8 mouse cellular contexts compared by ENCODE assay signal in the genomic region with DNA sequence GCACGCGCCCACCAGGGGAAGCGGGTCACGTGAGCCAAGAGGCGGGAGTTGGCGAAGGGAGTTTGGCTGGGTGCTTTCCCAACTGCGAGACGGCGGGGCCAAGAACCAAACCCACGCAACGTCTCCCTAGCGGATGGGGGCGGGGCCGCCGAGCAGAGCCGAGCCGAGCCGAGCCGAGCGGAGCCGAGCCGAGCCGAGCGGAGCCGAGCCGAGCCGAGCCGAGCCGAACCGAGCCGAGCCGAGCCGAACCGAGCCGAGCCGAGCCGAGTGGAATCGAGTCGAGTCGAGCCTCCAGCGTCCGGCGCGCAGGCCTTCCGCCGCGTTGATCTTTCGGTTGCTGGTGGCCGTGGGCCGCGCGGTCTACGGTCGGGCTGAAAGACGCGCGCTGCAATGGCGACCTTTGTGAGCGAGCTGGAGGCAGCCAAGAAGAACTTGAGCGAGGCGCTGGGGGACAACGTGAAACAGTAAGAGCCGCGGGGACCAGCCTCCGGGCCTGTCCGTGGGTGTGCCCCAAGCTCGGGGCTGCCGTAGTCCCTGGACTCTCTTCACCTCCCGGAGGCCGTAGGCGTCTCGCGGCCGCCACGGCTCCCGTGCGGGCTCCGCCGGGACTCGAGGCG. TPM values are rescaled to one million over a fixed set of nuclear protein-coding genes. Genes with fewer than 3 reads are reported as not detected.
DNase-seq lines count a peak whose midpoint lies in the region; ATAC-seq and TF ChIP-seq lines count a peak whose summit lies in the region.

Gene Tada1 (plus strand): TSS at position 85 of the 617 bp plus-strand sequence.

- under 1% methylated on average over 79 of the region's 81 CpGs for WGBS in hindbrain, postnatal 0 days

- H3K36me3 ChIP-seq in hindbrain, postnatal 0 days (ENCODE audit: insufficient read depth, low read length) = peaks cover 9% of the 10 kb centered on the region; the same call in 1 of the 2 replicates
- peaks cover 30% of the 10 kb centered on the region for H3K36me3 ChIP-seq in megakaryocyte, embryonic 14.5 days (replicated peaks; ENCODE audit: low read length)

- H3K4me1 ChIP-seq in hindbrain, postnatal 0 days (ENCODE audit: insufficient read depth, low read length) = peaks cover 13% of the 10 kb centered on the region
- H3K4me1 ChIP-seq in megakaryocyte, embryonic 14.5 days = peaks cover 28% of the 10 kb centered on the region

- peak; percentile 58 for DNase-seq in WW6 (ENCODE audit: low read depth, low spot score)
- peak; percentile 86 to 98 for DNase-seq in cerebellum, postnatal 4 days (ENCODE audit: low spot score in 2 of 2)
- peak; percentile 96 for DNase-seq in gastrocnemius, adult 2 months
- peak; percentile 97 for DNase-seq in hindbrain, postnatal 0 days (ENCODE audit: low spot score)
- DNase-seq in left cerebral cortex, adult 8-10 months (ENCODE audit: low spot score in 2 of 2) = peak; percentile 91 to 92
- DNase-seq in right cerebral cortex, postnatal 10 days (ENCODE audit: low spot score in 2 of 2) = peak; percentile 95
- DNase-seq in urinary bladder, postnatal 25 days (ENCODE audit: low spot score) = peak; percentile 89

- peak within 1 kb of the TSS; percentile 73 for H3K4me2 ChIP-seq in hindbrain, postnatal 0 days (ENCODE audit: low read depth, low read length)

- peak; percentile 96 for ATAC-seq in hindbrain, postnatal 0 days

- H3K9ac ChIP-seq in hindbrain, postnatal 0 days (replicated peaks; ENCODE audit: low read length) = peak within 1 kb of the TSS; percentile 92

- H3K27me3 ChIP-seq in hindbrain, postnatal 0 days (ENCODE audit: insufficient read depth, low read length) = no peaks in the 10 kb centered on the region
- no peaks in the 10 kb centered on the region for H3K27me3 ChIP-seq in megakaryocyte, embryonic 14.5 days (replicated peaks)

- H3K9me3 ChIP-seq in hindbrain, postnatal 0 days (ENCODE audit: low read length) = no peaks in the 10 kb centered on the region
- H3K9me3 ChIP-seq in megakaryocyte, embryonic 14.5 days = peaks cover 9% of the 10 kb centered on the region; the same call in 1 of the 2 replicates

- intact Hi-C loops in gastrocnemius, adult 2 months (cut with DNase I) = loop anchor here (1.0 to 10.0 kb wide), 3 partner anchors 30 to 604 kb away; partner anchors contain the start of genes Pogk and Pou2f1

- H3K27ac ChIP-seq in gastrocnemius, adult 2 months = peak within 1 kb of the TSS; percentile 99
- peak within 1 kb of the TSS; percentile 89 for H3K27ac ChIP-seq in hindbrain, postnatal 0 days

- no peak for TF ChIP-seq CTCF in gastrocnemius, adult 2 months (IDR thresholded peaks at IDR 0.05)
- TF ChIP-seq CTCF in hindbrain, postnatal 0 days (IDR thresholded peaks at IDR 0.05; ENCODE audit: low read depth) = no peak

- H3K4me3 ChIP-seq in gastrocnemius, adult 2 months = peak within 1 kb of the TSS; percentile 96
- H3K4me3 ChIP-seq in hindbrain, postnatal 0 days (ENCODE audit: low read length) = peak within 1 kb of the TSS; percentile 98
- peak within 1 kb of the TSS; percentile 96 for H3K4me3 ChIP-seq in megakaryocyte, embryonic 14.5 days (replicated peaks)

RNA-seq across cellular contexts. Expression of gene Tada1, which starts in this region (rescaled TPM):
- 1 to 10 TPM; 5.1 to 6.1 TPM for total RNA-seq in gastrocnemius, adult 2 months (2021)
- 38.6 and 51.5 TPM in 2 replicates for total RNA-seq in hindbrain, postnatal 0 days (2014; rRNA removed)
- polyA plus RNA-seq in hindbrain, postnatal 0 days (2015; fragmentation: Nextera tagmentation; extraction: Ambion mirVana) = 52.7 and 55.7 TPM in 2 replicates
- 10 to 100 TPM; 33.4 to 37.7 (median 33.6) TPM for total RNA-seq in left cerebral cortex, adult 8-10 months (2022)
- 2.3 and 14.0 TPM in 2 replicates for polyA plus RNA-seq in megakaryocyte, embryonic 14.5 days (2012; ENCODE audit: insufficient read depth, low replicate concordance)

Comparison
In these comparisons a context has a peak if more than half of its experiments do, and no peak if none do; other contexts are left out.
1. Peak in every context shown above with its lines: DNase-seq, ATAC-seq, H3K4me3 ChIP-seq and H3K27ac ChIP-seq.